Mouse (Mus musculus): ENCODE measurements around the gene Tcf20.

GRCm38 (mm10) chr15:82794277-82794676, 193.4 kb downstream of the Tcf20 start, which contains the start of gene Cyp2d26:
- TF ChIP-seq CTCF (IDR thresholded peaks at IDR 0.05; ENCODE audit: extremely low read depth, insufficient read depth, low read length) (no peak), POLR2A (IDR thresholded peaks at IDR 0.05; ENCODE audit: extremely low read depth, insufficient read depth, low read length) (no peak)
